Mouse (Mus musculus) right cerebral cortex, adult 18-20 months (tissue): ENCODE measurements around the gene Tmtc1.

Experiments used
- DNase-seq: peaks from one replicate; pipeline ENCODE4 v3.0.0; 2022; ENCODE audit warnings: mixed read lengths

Tmtc1 gene

DNA sequence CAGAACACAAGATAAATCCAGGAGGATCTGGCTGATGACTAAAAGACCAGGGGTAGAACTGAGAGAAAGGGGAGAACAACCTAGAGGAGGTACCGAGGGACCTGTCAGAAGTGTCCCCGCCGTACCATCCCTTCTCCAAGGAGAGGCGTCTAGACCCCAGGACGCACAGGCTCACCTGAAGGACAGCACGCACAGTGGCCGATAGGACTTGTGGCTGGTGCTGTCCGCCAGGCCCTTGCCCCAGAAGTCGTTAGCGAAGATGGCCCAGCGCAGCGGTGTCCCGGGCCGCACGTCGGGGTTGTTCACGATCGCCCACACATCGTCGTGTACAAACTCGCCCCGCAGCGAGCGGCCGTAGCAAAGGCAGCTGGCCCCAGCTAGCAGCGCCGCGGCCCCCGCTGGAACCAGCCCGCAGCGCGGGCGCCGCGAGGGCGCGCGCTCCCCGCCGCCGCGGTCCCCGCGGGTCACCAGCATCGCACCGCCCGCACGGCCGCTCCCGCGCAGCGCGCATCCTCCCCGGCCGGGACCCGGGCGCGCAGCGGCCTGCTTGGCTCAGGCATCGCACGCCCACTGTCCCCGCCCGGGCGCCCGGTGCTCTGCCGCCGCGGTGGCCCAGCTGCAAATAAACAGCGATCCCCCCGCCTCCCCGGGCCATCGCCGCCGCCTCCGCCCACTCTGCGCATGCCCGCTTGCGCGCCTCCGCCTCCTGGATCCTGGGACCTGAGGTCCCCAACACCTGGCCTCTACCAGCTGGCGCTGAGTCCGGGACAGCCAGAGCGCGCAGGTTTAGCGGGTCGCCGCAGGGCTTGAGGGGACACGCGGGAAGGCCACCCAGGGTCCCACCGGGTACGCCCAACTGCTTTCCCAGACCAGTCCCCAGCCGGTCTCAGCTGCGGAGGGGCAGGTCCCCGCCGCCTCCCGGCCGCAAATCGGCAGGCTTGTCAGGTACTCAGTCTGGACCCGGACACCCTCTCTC, at the start of gene Tmtc1:
Gene Tmtc1, minus strand, starts transcription at position 664 of the 976 bp plus-strand sequence.
- peak; percentile 75 for DNase-seq

DNA sequence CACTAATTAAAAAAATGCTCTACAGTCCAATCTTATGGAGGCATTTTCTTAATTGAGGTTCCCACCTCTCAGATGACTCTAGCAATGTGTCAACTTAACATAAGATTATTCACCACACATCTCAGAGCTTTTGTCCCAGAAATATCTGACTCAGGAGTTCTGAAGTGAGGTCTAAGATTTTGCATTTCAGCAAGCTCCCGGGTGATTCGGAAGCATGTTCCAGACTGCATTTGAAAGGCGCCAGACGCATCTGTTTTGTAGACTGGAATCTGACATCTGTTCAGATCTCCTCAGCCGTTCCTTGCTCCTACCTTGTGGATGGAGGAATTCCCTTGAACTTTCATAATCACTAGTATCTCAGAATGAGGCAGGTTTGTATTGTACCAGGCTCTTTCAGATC, 47.7 kb upstream of the Tmtc1 start:
- peak; percentile 11 for DNase-seq

GRCm38 (mm10) chr6:148486756-148487155, 42.6 kb upstream of the Tmtc1 start:
- no peak for DNase-seq

- DNase-seq, result no peak
Measured at GRCm38 (mm10) chr6:148481894-148482293, 37.7 kb upstream of the Tmtc1 start.

- DNase-seq, result no peak
Measured at GRCm38 (mm10) chr6:148479671-148480237, 35.6 kb upstream of the Tmtc1 start.

DNA sequence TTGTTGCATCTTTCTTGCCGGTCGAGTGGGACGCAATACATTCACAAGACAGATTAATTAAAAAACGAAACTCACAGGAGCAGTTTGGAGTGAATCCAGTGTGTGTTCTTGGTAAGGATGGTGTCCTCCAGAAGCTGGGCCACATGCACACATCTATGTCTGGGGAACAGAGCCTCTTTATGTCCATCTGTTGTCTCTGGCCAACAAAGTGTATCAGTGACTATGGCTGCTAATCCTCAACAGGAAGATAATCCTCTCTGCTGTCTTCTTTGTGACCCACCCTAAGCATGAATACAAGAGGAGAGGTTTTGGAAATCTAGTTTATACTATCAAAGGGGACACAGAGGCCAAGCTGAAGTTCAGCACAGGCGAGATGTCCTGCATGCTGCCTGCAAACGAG, 34.2 kb upstream of the Tmtc1 start:
- no peak for DNase-seq

- no peak for DNase-seq
Measured at GRCm38 (mm10) chr6:148472289-148472688, 28.1 kb upstream of the Tmtc1 start.

- DNase-seq, result no peak
Measured at GRCm38 (mm10) chr6:148467924-148468389, 23.8 kb upstream of the Tmtc1 start.

DNA sequence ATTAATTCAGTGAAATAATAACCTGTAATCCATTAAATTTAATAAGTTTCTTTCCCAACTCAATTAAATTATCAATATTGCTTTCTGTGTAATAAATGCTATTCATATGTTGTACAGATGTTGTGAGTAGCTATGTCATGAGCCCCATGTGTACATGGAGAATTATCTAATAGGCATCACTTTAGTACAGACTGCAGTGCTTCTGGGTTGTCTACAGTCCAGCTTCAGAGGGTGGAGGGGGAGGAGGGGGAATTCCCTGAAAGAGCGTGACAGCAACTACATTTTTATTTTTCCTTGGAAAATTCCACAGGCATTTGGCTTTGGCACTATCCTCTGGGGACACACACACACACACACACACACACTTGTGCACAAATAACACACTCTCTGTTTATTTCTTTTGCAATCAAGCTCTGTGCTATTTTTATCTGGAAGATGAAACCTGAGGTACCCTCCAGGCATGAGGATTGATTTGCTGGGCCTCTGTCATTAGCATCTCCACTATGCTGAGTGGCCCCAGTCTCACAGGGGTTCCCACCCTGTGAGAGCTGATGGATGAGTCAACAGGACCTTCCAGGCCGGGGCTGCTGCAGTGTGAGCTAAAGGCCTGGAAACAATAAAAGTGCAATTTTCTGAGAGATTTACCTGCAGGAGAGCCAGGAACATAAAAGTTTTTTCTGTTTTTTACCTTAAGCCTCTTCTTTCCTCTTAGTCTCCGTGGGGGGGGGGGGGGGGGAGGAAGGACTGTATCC, 23.2 kb upstream of the Tmtc1 start:
- DNase-seq, result no peak

DNA sequence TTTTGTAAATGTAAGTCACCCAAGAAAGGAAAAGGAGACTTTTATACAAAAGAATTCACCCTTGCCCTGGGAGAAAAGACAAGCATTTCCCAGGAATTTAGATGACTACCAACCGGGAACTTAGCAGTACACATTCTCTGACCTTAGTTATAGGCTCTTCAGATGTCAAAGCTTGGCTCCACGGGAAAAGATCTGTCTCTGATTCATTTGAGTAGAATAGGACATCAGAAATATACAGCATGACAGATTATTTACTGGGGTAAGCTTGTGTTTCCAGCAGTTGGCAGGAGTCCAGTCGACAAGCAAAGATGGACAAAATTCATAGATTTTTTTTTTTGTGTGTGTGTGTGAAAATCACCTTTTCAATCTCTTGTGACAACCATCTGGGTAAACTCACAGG, 15.4 kb upstream of the Tmtc1 start:
- no peak for DNase-seq

DNA sequence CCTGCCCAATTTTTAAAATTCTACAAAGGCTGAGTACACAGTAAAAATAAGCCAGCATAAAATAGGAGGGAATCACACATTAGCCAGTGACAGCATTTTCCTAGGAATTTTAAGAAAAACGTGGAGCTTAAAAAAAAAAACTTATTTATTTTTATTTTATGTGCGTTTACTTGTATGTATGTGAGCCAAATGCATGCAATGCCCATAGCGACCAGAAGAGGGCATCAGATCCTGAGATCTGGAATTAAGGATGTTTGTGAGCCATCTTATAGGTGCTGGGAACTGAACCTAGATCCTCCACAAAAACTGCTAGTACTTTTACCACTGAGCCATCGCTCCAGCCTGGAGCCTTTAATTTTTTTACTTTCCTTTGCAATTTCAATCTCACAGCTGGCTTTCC, 11.3 kb upstream of the Tmtc1 start:
- no peak for DNase-seq

DNA sequence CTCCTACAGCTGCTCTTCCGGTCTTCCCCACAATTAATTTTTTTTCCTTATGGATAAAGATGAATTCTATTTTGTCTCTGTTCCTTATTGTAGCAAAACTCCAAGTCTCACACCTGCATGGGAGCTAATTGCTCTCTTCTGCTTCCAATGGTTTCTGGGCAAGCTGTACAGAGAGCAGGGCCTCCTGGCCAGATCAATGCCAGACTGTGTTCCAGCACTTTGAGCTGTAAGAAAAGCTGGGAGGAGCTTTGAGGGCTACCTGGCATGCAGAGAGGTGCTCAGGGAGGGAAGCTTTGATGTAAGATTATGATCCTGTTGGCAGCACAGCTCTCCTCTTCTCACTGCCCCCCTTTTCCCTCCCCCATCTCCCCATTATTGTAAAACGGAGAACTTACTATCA, 10.6 kb upstream of the Tmtc1 start:
- no peak for DNase-seq

GRCm38 (mm10) chr6:148448151-148448550, 4.0 kb upstream of the Tmtc1 start:
- DNase-seq, result no peak

DNA sequence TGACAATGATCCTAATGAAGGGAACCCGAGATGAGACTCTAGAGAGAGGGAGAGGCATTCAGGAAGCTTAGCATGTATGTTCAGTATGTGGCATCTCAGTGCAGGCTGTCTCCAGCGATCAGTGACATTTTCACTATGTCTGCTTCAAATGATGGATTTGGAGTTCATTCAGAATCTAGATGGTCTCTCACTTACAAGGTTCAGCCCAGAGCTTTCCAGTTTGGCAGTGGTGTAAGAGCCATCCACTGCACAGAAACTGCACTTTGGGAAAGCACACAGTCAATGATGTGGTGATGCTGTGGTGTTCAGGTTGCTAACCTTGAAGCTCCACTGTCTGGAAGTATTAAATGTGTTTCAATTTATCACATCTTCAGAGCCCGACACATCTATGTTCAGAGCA, 1.9 kb upstream of the Tmtc1 start:
- DNase-seq, result no peak

DNA sequence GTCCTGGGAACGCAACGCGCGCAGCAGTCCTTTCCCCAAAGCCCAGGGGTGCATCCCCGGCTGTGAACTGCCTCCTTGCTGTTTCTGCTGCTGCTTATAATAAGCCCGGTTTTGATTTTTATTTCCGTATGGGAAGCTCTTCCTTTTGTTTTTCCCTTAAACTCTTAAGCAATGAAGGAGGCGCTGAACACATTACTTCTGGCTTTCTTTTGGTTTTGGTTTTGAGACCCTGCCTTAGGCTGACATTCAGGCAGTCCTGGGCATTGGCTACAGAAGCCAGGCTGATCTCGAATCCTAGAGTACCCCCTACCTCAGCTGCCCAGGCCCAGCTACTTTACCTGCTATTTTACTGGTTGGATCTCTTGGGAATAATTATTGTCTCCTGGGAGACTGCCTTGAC, 607 bp upstream of the Tmtc1 start:
- no peak for DNase-seq

DNA sequence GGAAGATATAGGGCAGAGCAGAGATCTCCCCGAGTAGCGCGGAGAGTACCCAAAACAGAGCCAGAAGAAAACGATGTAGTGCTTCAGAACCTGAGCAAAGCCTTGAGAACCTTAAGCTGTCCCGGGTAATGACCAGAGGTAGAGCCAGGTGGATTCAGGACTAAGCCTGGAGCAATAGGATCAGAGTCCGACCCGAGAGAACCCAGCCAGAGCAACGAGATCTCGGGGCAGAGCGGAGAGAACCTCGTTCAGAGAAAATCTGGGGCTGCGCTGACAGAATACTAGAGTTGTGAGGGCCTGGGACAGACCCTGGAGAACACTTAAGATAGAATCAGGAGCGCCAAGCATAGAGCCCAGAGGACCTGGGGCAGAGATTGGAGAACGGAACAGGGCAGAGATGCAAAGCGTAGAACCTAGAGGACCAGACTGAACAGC, 881 bp downstream of the Tmtc1 start:
- DNase-seq, result peak; percentile 16

GRCm38 (mm10) chr6:148442671-148443290, 1.4 kb downstream of the Tmtc1 start:
- peak; percentile 41 for DNase-seq

- peak; percentile 8 for DNase-seq
Measured at GRCm38 (mm10) chr6:148441871-148442270, 2.3 kb downstream of the Tmtc1 start.

DNA sequence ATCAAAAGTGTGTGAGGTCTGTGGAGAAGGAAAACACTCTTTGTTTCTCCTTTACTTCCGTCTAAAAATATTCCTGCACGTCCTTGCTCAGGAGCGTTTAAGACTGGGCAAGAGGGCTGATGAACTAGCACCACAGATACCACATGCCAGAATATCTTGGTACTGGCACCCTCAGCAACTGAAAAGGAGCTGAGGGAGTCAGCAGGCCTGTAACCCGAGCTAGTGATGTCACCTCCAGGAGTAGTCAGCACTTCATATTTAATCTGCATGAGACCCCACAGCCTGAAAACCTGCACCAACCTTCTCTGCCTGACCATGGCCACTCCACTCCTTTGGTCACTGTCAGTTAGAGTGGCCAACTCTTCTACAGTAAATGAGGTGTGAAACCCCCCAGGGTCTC, 5.1 kb downstream of the Tmtc1 start:
- no peak for DNase-seq

DNA sequence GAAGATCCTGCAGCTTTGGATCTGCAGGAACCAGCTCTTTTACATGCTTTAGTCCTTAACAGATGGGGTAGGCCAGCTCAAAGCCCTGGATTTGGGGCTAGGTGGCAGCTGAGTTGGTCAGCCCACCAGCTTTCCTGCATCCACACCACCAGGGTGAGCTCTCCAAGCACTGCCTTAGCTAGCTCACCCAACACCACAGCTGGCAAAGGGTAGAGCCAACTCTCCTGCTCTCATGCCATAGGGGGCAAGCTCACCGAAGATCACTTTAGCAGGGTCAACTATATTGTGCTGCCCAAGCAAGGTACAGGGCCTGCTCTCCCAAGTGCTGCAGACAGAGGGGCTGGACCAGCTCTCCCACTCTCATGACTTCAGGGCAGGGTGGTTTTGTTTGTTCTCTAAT, 6.6 kb downstream of the Tmtc1 start:
- DNase-seq, result no peak

GRCm38 (mm10) chr6:148436441-148437001, 7.7 kb downstream of the Tmtc1 start:
- DNase-seq, result no peak

- no peak for DNase-seq
Measured at GRCm38 (mm10) chr6:148421577-148421976, 22.6 kb downstream of the Tmtc1 start.

GRCm38 (mm10) chr6:148420387-148420786, 23.8 kb downstream of the Tmtc1 start:
- DNase-seq, result no peak
